Mouse (Mus musculus): ENCODE data around the gene Kcne1.
A peak's percentile ranks its signal among the peaks of the same experiment; 100 is the strongest.

The Kcne1 gene

DNA sequence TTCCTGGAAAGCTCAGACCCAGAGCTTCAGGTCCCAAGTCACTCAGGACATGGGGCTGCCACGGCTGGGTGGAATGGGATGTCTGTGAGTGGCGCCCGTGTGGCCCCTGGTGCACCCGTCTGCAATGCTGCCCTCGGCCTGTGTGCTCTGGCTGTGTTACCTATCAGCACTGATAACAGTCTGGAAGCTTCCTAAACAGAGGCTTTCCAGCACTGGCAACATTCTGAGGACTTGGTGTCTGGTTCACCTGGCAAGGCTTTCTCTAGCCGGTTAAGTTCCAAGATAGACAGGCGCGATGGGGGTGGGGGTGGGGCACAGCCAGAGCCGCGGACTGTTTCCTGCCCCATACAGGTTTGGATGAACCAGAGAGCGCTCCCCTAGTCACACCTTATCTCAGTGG, 3.3 kb downstream of the Kcne1 start:
- DNase-seq (ENCODE audit: low spot score in 2 of 2): no peak

DNA sequence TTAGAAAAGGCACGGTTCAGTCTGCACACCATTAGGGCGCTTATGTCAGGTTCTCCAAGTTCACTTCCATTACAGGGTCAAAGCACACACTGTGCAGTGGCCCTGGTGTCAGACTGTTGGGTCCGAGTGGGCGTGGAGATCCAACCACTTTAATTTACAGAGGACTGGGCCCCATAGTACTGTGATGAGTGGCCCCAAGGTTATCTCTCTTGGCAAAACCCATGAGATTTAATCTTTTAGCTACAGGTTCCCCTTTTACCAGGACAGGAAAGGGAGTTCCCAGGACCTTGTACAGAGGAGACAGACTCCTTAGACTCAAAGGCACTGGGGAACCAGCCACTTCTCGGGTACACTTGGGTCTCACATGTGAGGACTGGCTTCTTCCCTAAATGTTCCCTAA, 3.9 kb downstream of the Kcne1 start:
- no peak for DNase-seq (ENCODE audit: low spot score in 2 of 2)

DNA sequence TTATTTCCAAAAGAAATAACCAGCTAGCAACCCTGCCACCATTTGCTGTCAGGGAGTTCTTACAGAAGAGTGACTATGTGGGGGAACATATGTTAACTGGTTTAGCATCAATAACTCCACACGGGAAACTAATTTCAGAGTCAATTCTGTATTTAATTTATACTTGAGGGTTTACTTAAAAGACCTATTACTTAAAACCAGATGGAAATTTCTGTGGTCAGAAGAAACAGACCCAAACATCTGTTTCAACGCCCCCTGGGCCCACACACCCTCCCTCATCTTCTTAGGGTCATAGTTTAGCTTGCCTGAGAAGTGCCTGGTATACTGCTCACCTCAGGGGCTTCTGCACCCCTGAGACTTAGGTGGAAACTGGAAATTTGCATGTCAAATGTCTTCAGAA, 5.4 kb downstream of the Kcne1 start:
- DNase-seq (ENCODE audit: low spot score in 2 of 2): no peak

DNA sequence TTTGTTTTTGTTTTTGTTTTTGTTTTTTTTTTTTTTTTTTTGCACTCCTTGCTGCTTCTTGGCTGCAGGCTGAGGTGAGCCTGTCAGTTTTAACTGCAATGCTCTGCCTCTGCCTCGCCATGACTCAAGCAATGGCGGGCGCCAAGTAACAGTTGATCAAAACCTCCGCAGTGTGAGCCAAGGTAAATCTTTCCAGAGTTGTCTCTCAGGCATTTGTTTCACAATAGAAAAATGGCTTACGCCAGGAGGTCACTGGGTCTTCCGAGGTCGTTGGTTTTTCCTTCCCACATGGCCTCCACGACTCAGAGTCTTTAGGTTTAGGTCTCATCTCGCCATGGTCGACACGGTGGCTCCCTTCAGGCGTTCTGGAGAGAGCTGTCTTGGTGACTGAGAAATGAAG, 6.0 kb downstream of the Kcne1 start:
- no peak for DNase-seq (ENCODE audit: low spot score in 2 of 2)

DNA sequence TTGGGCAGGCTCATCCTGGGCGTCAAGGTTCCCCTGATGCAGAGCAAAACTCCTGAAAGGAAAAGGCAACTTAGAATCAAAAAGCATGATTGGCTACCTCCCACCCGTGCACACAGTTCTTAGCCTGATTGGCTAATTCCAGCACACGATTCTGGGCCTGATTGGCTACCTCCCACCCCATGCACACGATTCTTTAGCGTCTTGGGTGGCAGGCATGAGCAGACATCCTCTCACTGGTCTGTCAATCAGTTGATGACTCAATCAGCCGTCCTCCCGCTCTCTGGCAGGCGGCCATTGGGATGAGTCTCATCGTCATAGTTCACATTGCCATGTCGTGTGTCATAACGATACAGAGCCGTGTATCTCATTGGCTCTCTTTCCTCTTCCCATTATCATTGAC, 10.3 kb downstream of the Kcne1 start:
- no peak for DNase-seq (ENCODE audit: low spot score in 2 of 2)

DNA sequence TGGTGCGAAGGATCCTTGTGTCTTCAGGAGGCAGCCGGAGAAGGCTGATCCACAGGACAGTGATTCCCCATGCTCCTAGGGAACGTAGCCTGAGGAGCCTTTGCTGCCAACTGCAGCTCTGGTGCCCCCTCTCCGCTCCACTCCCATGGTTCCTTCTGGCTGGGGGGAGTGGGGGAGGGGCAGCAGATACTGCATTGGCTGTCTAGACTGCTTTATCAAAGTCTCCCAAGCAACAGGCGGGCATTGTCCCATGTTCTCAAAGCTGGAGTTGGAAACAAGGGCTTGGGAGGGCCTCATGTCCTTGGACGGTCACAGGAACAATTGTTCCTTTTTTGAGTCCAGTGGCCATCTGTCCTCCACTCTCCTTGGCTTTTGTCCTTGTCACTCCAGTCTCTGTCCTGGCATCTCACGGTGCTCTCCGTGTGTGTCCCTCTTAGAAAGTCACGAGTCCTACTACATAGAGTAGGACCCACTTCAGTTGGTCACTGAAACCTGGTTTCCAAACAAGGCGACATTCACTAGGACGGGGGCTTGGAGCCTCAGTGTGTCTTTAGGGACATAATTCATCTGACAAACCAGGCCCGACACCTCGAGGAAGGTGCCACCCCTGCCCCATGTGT, 12.9 kb downstream of the Kcne1 start:
- DNase-seq (ENCODE audit: low spot score in 2 of 2): no peak

DNA sequence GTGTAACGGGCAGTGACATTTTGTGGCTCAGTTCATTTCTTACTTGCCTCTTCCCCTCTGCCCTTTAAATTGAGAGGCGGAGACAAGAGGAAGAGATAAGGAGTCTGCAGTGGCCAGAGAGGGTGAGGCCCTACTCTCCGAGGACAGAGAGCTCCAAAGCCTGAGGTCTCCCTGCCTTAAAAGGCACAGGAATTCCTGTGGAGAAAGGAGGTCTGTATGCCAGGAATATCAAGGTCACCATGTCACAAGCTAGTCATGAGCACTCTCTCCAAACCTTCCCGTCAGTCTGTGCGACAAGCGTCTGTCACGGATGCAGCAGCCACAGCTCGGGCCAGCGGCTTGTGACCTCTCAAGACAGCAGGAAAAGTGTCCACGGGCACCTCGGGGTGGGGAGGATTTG, 14.1 kb downstream of the Kcne1 start:
- DNase-seq (ENCODE audit: low spot score in 2 of 2): no peak

DNA sequence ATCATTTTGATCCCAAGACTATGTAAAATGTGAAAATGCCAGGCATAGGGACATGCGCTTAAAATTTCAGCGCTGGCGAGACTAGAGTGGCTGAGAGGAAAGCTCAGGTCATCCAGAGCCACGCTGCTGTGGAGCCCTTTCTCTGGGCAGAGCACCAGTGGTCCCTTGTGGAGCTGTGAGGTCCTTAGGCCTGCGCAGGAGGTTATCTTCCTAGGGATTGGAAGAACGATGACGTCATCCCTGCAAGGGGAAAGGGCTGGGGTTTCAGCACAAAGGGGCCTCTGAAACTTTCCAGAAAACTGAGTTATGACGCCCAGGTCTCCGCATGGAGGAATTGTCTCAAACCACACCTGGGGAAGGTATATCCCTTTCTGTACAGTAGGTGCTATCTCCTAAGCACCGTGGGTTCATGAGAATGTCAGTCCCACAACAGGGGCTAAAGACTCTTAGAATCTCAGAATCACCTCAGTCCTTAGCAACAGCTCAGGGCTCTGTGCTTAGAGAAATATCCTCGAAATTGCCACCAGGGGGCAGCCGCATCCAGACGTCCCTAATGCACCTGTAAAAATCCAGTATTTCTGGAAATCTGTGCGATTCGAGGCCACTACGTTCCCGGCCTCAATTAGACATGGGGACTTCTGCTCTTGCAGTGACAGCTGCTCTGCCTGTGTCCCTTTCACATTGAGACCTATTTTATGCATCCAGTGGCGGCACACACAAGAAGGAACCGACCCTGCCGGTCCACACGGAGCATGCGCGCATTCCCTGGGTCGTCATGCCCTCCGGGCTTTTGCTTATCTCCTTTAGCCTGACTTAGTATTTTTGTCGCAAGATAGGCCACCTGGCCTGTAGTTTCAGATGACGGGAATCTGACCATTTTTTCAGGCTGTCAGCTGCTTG, 18.4 kb downstream of the Kcne1 start:
- DNase-seq (ENCODE audit: low spot score in 2 of 2): peak; percentile 42 to 63

DNA sequence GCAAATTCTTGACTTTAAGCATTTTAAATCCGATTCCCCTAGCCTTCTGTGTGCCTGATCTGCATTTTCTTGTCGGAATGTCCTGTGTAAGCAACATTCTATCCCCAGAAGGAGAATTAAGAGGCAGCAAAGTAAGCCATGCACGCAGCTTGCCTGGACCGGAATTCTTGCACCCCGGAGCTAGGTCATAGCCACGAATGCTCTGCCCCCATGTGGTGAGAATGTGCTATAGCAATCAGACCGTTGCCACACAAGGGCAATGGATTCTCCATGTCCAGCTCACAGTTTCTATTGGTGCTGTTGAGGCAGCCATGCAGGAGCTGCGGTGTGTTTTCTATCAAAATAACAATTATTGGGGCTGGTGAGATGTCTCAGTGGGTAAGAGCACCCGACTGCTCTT, 23.0 kb downstream of the Kcne1 start:
- peak; percentile 51 to 69 for DNase-seq (ENCODE audit: low spot score in 2 of 2)

DNA sequence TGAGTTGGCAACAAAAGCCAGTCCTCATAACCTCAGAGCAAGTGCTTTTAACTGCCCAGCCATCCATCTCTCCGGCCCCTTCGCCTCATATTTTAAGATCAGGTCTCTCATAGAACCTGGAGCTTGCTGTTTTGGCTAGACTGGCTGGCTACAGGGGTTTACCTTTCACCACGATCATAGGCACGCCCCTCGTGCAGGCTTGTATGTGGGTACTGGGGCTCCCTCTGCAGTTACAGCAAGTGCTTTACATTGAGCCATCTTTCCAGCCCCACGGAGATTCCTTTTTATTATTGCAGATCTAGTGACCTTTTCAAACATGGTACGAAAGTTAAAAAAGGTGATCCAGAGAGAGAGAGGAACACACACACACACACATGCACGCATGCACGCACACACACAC, 24.7 kb downstream of the Kcne1 start:
- no peak for DNase-seq (ENCODE audit: low spot score in 2 of 2)

DNA sequence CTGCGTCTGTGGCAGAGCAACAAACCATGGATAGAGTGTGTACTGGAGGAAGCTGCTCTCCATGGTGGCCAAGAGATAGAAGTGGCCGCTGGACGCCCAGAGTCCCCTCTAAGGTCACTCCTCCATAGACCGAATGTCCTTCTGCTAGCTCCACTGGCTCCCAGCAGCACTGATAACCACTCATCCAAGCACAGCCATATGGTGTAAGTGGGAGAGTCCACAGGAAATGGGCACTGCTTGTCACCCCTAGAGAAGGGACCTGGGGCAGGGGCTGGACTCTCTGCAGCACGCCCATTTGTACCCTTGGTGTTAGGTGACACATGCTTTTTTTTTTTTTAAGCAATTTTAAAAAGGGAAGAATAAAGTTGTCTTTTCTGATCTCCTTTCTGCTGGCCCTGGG, 28.3 kb downstream of the Kcne1 start:
- DNase-seq (ENCODE audit: low spot score in 2 of 2): no peak

DNA sequence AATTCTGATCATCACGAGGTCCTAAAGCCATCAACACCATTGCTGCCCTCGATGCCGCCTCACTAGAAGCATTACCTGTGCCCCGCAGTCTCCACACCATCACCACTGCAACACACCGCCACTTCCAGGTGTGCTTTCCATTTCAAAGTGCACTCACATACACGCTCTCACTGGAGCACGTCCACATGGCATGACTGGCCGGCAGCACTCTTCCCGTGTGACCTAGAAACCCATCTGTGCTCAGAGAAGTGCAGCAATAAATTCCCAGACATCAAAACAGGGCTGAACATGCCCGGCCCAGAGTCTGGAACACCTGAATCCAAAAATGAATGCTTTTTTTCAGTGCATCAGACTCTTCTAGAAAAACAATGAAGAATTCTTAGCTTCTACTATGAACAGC, 31.4 kb downstream of the Kcne1 start:
- no peak for DNase-seq (ENCODE audit: low spot score in 2 of 2)

DNA sequence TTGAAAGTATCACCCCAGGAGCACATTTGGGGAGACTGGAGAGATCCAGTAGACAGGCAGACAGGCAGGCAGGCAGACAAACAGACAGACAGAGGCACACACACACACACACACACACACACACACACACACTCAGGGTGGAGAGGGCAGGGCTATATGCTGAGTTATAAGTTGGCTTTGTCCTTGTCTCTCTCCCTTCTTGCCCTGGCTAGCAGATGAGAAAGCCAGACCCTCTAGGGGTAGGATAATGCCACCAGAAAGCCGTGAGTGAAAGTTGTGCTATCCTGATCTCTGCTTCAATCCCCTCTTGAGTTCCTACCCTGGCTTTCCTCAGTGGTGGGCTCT, 34.2 kb downstream of the Kcne1 start:
- DNase-seq (ENCODE audit: low spot score in 2 of 2): no peak

DNA sequence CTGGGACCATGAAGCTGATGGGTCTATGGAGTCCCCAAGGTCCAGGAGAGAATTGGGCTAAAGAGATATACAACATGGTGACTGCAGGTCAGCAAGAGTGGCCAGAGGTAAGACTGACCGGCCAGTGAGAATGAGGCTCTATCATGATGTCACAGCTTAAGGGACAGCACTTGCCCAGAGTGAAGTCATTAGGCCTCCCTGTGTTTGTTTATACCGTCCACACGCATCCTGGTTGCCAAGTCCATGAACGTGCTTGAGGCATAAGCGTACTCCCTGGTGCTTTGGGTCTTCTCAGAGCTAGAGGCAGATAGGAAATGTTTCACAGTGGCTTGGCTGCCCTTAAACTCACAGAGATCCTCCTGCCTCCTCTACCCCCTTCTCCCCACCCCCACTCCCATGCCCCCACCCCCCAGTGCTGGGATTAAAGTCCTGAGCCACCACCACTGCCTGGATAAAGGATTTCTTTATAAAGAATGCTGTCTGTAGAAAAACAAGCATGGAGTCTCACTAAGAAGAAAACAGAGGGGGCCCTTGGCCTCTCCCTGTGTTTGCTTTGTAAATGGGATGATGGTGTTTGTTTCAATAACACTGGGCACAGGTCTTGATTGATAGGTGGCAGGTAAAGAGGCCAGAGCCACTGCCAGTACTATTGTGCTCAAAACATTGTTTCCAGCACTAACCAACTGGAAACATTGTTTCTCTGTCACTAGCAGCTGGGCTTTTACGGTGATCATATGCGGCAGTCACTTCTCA, 34.8 kb downstream of the Kcne1 start:
- DNase-seq (ENCODE audit: low spot score in 2 of 2): no peak

DNA sequence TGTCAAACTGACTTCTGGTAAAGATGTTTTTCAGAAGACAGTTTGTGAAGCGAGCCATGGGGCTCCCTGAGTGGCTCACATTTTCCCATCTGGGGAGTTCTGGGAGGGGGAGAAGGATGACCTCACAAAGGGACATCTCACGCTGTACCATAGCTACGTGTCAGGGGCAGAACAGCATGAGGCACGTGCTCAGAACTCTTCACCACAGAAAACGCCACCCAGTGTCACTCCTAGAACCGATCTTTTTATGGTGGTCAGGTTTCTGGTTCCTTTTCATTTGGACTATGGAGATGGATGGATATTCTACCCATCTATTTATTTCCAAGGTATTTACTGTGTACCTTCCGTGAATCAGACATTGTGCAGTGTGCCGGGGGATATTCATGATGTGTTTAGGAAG, 37.9 kb downstream of the Kcne1 start, which contains the start of gene Fam243:
TSS of gene Fam243 (minus strand) at position 101 of the 400 bp plus-strand sequence.
- no peak for DNase-seq (ENCODE audit: low spot score in 2 of 2)

DNA sequence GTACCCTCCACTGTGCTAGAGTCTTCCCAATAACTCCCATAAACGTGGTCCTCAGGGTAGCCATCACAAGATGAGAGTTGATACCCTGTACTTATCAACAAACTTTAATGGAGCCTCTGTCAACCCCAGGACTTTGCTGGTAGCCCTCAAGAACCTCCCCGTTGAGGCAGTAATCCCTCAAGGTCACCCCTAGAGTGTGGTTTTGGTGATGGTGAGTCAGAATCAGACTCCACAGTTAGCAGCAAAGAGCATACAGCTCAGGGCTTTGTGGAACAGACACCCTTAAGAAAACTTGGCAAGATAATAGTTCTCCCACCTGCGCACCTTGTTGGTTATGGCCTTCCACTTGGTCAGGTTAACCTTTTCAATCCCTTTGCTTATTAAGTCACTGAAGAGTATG, 38.9 kb downstream of the Kcne1 start:
- DNase-seq (ENCODE audit: low spot score in 2 of 2): no peak

DNA sequence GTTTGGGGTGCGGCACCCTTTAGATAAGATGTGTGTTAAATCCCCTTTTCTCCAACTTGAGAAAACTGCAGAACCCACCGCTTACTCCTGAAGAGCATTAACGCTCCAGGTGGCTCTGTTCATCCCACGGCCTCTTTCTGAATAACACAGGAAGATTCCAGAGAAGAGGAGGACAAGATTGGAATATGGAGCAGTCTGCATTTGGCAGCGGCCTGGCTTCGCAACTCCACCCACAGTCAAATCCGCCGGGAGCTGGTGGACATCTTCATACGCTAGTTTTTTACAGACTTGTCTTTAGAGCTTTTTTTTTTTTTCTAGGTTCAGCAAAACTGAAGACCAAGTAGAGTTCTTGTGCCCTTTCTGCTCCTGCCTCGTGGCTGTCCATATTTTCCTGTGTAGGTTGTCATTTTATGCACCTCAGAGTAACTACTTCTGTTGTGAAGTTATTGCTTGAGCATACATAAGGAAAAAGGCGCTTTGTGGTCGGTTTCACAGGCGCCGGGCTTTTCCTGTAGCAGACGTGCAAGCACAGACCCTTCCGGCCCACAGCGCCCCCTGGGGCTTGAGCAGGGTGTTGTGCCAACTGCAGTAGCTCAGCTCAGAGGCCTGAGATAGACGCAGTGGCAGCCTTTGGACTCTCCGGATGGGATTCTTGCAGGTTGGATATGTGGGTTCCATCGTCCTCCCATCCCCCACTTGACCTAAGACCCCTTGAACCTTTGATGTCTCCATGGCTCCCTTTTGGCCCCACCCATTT, 39.7 kb downstream of the Kcne1 start:
- DNase-seq (ENCODE audit: low spot score in 2 of 2): no peak

DNA sequence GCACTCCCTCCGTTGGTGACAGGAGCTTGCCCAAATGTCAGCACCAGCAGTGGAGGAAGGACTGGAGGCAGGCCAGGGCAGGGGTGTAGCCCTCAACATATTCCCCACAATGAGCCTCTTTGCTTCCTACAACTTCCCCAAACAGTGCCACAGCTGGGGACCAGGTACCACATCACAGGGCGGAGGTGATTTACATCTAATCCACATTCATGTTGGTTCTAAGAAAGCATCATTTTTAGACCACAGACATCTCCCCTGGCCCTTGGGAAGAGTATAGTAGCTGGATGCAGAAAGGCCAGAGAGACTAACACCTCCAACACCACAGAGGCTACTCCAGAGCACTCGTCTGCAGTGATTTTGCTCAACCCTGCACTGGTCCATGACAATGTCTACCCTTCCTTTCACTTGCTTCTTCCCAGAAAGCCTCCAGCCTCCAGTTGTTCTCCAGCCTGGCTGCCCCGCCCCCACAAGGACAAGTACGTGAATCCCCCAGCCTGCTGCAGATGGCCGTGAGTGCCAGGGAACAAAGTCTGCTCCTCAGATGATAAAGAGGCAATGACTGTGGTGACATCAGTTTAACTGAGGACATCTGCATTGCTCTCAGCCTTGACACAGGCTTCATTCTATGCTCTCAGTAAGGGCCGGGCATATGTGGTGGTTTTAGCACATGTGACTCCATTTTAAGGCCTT, 43.1 kb downstream of the Kcne1 start:
- no peak for DNase-seq (ENCODE audit: low spot score in 2 of 2)

DNA sequence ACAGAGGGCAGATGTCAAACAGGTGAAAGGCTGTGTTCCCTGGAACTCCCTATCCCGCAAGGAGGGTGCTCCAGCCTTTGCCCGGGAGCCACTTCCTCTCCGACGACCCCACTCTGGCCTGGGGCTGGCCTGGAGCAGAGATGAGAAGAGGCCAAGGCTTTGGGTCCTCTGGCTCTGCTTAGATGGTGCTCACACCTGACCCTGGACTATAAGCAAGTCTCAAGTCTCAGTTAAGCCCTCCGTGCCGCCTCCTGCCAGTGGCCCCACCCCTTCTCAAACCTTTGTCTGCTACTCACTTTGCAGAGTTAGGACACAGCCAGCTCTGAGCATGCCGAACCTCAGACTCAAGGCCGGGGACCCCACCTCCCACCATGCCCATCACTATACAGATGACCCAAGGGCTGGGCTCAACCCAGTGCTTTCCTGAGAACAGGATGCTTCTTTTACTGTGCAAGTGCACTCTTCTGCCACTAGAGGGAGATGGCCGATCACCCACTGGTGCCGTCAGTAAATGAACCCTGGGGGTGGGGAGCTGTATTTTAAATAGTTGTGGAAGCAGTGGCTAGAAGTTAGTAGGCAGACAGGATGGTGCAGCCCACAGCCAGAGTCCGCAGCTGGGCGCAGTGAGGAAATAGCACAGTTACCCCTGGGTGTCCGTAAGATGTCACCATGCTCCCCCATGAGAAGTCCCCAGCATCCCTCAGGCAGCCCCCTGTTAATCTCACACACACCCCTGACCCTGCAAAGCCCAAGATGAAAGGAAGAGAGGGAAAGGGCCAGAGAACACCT, 45.1 kb downstream of the Kcne1 start:
- no peak for DNase-seq (ENCODE audit: low spot score in 2 of 2)

DNA sequence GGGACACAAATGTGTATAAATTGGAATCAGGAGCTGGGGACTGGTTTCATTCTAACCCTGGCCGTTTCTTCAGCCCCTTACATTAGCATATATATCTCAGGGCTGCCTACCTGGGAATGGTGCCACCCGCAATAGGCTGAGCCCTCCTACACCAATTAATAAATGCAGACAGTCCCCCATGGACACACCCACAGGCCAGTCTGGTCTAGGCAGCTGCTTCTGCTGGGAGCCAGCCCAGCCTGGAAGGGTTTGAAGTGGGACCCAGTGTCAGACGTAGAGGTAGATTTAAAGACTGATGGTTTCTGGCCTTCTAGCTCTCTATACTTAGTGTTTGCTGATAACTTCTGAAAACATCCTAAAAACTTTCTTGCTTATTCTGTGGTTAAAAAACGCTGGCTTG, 50.1 kb downstream of the Kcne1 start:
- no peak for DNase-seq (ENCODE audit: low spot score in 2 of 2)

DNA sequence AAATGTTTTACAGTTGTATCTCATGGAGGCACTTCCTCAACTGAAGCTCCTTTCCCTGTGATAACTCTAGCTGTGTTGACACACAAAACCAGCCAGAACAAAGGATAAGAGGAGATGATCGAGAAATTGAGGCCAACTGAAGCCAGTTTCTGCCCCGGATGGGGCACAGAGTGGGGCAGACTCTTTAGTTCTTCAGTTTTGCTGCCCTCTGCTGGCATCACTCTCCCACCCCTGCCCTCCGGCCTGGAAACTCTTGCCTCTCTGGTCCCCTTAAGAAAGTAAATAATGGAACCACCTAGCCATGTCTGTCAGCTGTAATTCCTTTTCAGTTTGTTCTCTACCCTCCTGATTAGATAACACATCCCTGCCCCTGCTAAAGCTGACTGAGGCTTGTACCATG, 51.3 kb downstream of the Kcne1 start:
- no peak for DNase-seq (ENCODE audit: low spot score in 2 of 2)
